Mouse (Mus musculus) midbrain, postnatal 0 days (tissue): ENCODE measurements around the gene Efcab6. TPM values are rescaled to one million over a fixed set of nuclear protein-coding genes. Genes with fewer than 3 reads are reported as not detected.

Experiments used
- ATAC-seq: fragments of 200-750 bp; cut with Nextera tagmentation; 2 replicates; pipeline ENCODE4 v1.8.0; 2017; ENCODE audit warnings: moderate number of reproducible peaks, mild to moderate bottlenecking, moderate TSS enrichment, moderate library complexity; ENCODE audit not compliant: low FRiP score
- DNase-seq: peaks from one replicate; pipeline ENCODE4 v3.0.0-alpha.2; 2015; ENCODE audit warnings: low spot score
- H3K27ac ChIP-seq: fragments of 300-500 bp; sonication (generic); 2 replicates; pipeline ENCODE4 v1.5.1; 2014; ENCODE audit warnings: low read depth, mild to moderate bottlenecking, low read length, mixed read lengths
- H3K27me3 ChIP-seq: fragments of 300-500 bp; sonication (generic); 2 replicates; pipeline ENCODE4 v1.6.1; 2014; ENCODE audit warnings: low read length, control low read depth, mixed read lengths; ENCODE audit not compliant: insufficient read depth
- H3K36me3 ChIP-seq: fragments of 300-500 bp; sonication (generic); 2 replicates; pipeline ENCODE4 v1.6.1; 2014; ENCODE audit warnings: low read length, control low read depth, mixed read lengths; ENCODE audit not compliant: insufficient read depth
- H3K4me1 ChIP-seq: fragments of 300-500 bp; sonication (generic); 2 replicates; pipeline ENCODE4 v1.6.1; 2014; ENCODE audit warnings: mild to moderate bottlenecking, control low read depth, antibody characterized with exemption, low read length, mixed read lengths; ENCODE audit not compliant: insufficient read depth
- H3K4me2 ChIP-seq: fragments of 300-500 bp; sonication (generic); 2 replicates; pipeline ENCODE4 v1.6.1; 2014; ENCODE audit warnings: low read depth, mild to moderate bottlenecking, low read length, mixed read lengths; ENCODE audit not compliant: poor library complexity, severe bottlenecking
- H3K4me3 ChIP-seq: fragments of 300-500 bp; sonication (generic); 2 replicates; pipeline ENCODE4 v1.5.1; 2014; ENCODE audit warnings: low read depth, mild to moderate bottlenecking, low read length, moderate library complexity
- H3K9ac ChIP-seq: fragments of 300-500 bp; sonication (generic); replicated peaks from 2 replicates; pipeline ENCODE4 v1.6.1; 2014; ENCODE audit warnings: mild to moderate bottlenecking, low read length, moderate library complexity, mixed read lengths; ENCODE audit not compliant: poor library complexity, severe bottlenecking
- H3K9me3 ChIP-seq: fragments of 300-500 bp; sonication (generic); 2 replicates; pipeline ENCODE4 v1.6.1; 2016; ENCODE audit warnings: low read length, control low read depth
- CTCF ChIP-seq: IDR thresholded peaks from 2 replicates; pipeline ENCODE4 v1.5.1; 2016; ENCODE audit warnings: antibody characterized with exemption, mild to moderate bottlenecking
- WGBS: fragments of 180-500 bp; shearing (Covaris S2); extraction: QIAGEN DNeasy Blood & Tissue Kit; methylation state at CpG from one replicate; pipeline ENCODE4 v1.1.7; 2014; 5-methylcytosine and 5-hydroxymethylcytosine counted together
- polyA plus RNA-seq: library from polyadenylated mRNA; unstranded; fragments of >200 nt; fragmentation: Nextera tagmentation; extraction: Ambion mirVana; gene quantifications from 2 replicates; pipeline ENCODE4 v1.2.1, GENCODE M21; 2015
- total RNA-seq: library from RNA; depleted of rRNA; stranded (reverse); fragments of >200 nt; gene quantifications from 2 replicates; pipeline ENCODE4 v1.2.3, GENCODE M21; 2014

Gene Efcab6
- total and polyA plus RNA-seq, 2 experiments from 2014 or later: 1.5 to 3.9 TPM

- H3K4me1 ChIP-seq: no peaks in the 10 kb centered on the region
- peak; percentile 53 for TF ChIP-seq CTCF
- ATAC-seq (no peak), DNase-seq (peak; percentile 73)
- WGBS: 83% methylated on average over 14 of the region's 14 CpGs
- no peaks in the 10 kb centered on the region for H3K36me3 ChIP-seq
- H3K4me2 ChIP-seq: no peak overlapping the region
- no peak overlapping the region for H3K27ac ChIP-seq
- no peak overlapping the region for H3K4me3 ChIP-seq
- H3K9ac ChIP-seq: no peak overlapping the region
- no peaks in the 10 kb centered on the region for H3K27me3 ChIP-seq
- H3K9me3 ChIP-seq: no peaks in the 10 kb centered on the region
Observed at GRCm38 (mm10) chr15:83913028-83913714, 152.0 kb downstream of the Efcab6 start.

GRCm38 (mm10) chr15:83906472-83906871 is 158.7 kb downstream of the Efcab6 start:
- TF ChIP-seq CTCF: no peak
- Histone ChIP-seq H3K27me3 (no peaks in the 10 kb centered on the region; the same call in 1 of the 2 replicates), H3K9ac (no peak overlapping the region), H3K4me3 (no peak overlapping the region), H3K36me3 (no peaks in the 10 kb centered on the region), H3K4me2 (no peak overlapping the region), H3K9me3 (no peaks in the 10 kb centered on the region), H3K4me1 (no peaks in the 10 kb centered on the region; the same call in 1 of the 2 replicates), H3K27ac (no peak overlapping the region)
- ATAC-seq (no peak), DNase-seq (peak; percentile 28)
- 70% methylated on average over 13 of the region's 13 CpGs for WGBS

- H3K27ac ChIP-seq: no peak overlapping the region
- ATAC-seq: no peak
- TF ChIP-seq CTCF: no peak
- WGBS: 30% methylated on average over 9 of the region's 9 CpGs
- H3K9me3 ChIP-seq: no peaks in the 10 kb centered on the region
- H3K4me3 ChIP-seq: no peak overlapping the region
- peak; percentile 75 for DNase-seq
- H3K4me2 ChIP-seq: no peak overlapping the region
- H3K27me3 ChIP-seq: no peaks in the 10 kb centered on the region
- H3K4me1 ChIP-seq: no peaks in the 10 kb centered on the region; the same call in 1 of the 2 replicates
- H3K9ac ChIP-seq: no peak overlapping the region
- H3K36me3 ChIP-seq: no peaks in the 10 kb centered on the region
Observed at GRCm38 (mm10) chr15:83897286-83897685, 167.9 kb downstream of the Efcab6 start.

GRCm38 (mm10) chr15:83896011-83896410 is 169.2 kb downstream of the Efcab6 start:
- H3K4me2 ChIP-seq: no peak overlapping the region
- no peak overlapping the region for H3K9ac ChIP-seq
- ATAC-seq (no peak), DNase-seq (no peak)
- H3K27ac ChIP-seq: no peak overlapping the region
- H3K4me1 ChIP-seq: no peaks in the 10 kb centered on the region
- no peaks in the 10 kb centered on the region for H3K36me3 ChIP-seq
- H3K9me3 ChIP-seq: no peaks in the 10 kb centered on the region
- no peak overlapping the region for H3K4me3 ChIP-seq
- no peaks in the 10 kb centered on the region for H3K27me3 ChIP-seq
- TF ChIP-seq CTCF: no peak
- WGBS: 30% methylated on average over 9 of the region's 9 CpGs

GRCm38 (mm10) chr15:83894261-83894660 is 170.9 kb downstream of the Efcab6 start:
- Histone ChIP-seq H3K27me3 (no peaks in the 10 kb centered on the region), H3K9ac (no peak overlapping the region), H3K4me3 (no peak overlapping the region), H3K36me3 (no peaks in the 10 kb centered on the region), H3K4me1 (no peaks in the 10 kb centered on the region), H3K27ac (no peak overlapping the region), H3K9me3 (no peaks in the 10 kb centered on the region), H3K4me2 (no peak overlapping the region)
- TF ChIP-seq CTCF: no peak
- no peak for ATAC-seq
- DNase-seq: no peak
- WGBS: 64% methylated on average over 7 of the region's 7 CpGs

GRCm38 (mm10) chr15:83892871-83893270 is 172.3 kb downstream of the Efcab6 start:
- 90% methylated on average over 15 of the region's 15 CpGs for WGBS
- Histone ChIP-seq H3K36me3 (no peaks in the 10 kb centered on the region), H3K27ac (no peak overlapping the region), H3K4me2 (no peak overlapping the region), H3K9me3 (no peaks in the 10 kb centered on the region), H3K4me1 (no peaks in the 10 kb centered on the region), H3K4me3 (no peak overlapping the region), H3K9ac (no peak overlapping the region), H3K27me3 (no peaks in the 10 kb centered on the region)
- DNase-seq (no peak), ATAC-seq (no peak)
- TF ChIP-seq CTCF: no peak
